Mouse (Mus musculus): ENCODE data around the gene Zfp992. TPM values are rescaled to one million over a fixed set of nuclear protein-coding genes. Genes with fewer than 3 reads are reported as not detected.
"Not testable (repeated sequence)": the region's sequence is repeated elsewhere in the genome, so short reads cannot be mapped to it uniquely, and the experiment has no call there.

Gene Zfp992
- polyA plus RNA-seq, 1 experiment from 2014 or later, result 3.3 TPM

- peaks cover 63% of the 10 kb centered on the region for H3K9me3 ChIP-seq
- not testable (repeated sequence) for H3K4me2 ChIP-seq (replicated peaks); H3K27me3 ChIP-seq (replicated peaks); H3K4me1 ChIP-seq; H3K27ac ChIP-seq; H3K9ac ChIP-seq; ATAC-seq (ENCODE audit: low FRiP score, low read depth); H3K4me3 ChIP-seq; H3K36me3 ChIP-seq
- WGBS, result 82% methylated on average over 9 of the region's 9 CpGs
Observed at GRCm38 (mm10) chr4:146497695-146498275, 49.0 kb downstream of the Zfp992 start.

GRCm38 (mm10) chr4:146501727-146502126 is 52.9 kb downstream of the Zfp992 start, which contains the start of gene Zfp981:
Gene Zfp981 (plus strand): TSS chr4:146502027.
- 87% methylated on average over 4 of the region's 4 CpGs for WGBS
- H3K4me2 ChIP-seq (replicated peaks); H3K36me3 ChIP-seq; H3K27ac ChIP-seq; H3K27me3 ChIP-seq (replicated peaks); H3K4me3 ChIP-seq; H3K9ac ChIP-seq; H3K4me1 ChIP-seq; ATAC-seq (ENCODE audit: low FRiP score, low read depth): not testable (repeated sequence)
- H3K9me3 ChIP-seq, result peaks cover 32% of the 10 kb centered on the region

- H3K4me1 ChIP-seq; H3K4me3 ChIP-seq; H3K36me3 ChIP-seq; H3K4me2 ChIP-seq (replicated peaks); H3K9ac ChIP-seq; H3K27ac ChIP-seq; H3K27me3 ChIP-seq (replicated peaks); ATAC-seq (ENCODE audit: low FRiP score, low read depth): not testable (repeated sequence)
- peaks cover 16% of the 10 kb centered on the region for H3K9me3 ChIP-seq
- 93% methylated on average over 23 of the region's 24 CpGs for WGBS
Observed at GRCm38 (mm10) chr4:146509029-146509428, 60.2 kb downstream of the Zfp992 start.

GRCm38 (mm10) chr4:146511871-146512270 is 63.0 kb downstream of the Zfp992 start:
- H3K9me3 ChIP-seq, result peaks cover 30% of the 10 kb centered on the region
- not testable (repeated sequence) for H3K36me3 ChIP-seq; H3K4me2 ChIP-seq (replicated peaks); H3K4me3 ChIP-seq; H3K9ac ChIP-seq; H3K4me1 ChIP-seq; H3K27me3 ChIP-seq (replicated peaks); ATAC-seq (ENCODE audit: low FRiP score, low read depth); H3K27ac ChIP-seq

- 71% methylated on average over 1 of the region's 1 CpGs for WGBS
- H3K9ac ChIP-seq, result no peak overlapping the region
- H3K27ac ChIP-seq, result no peak overlapping the region
- H3K4me2 ChIP-seq (replicated peaks), result no peak overlapping the region
- no peaks in the 10 kb centered on the region for H3K36me3 ChIP-seq
- ATAC-seq (ENCODE audit: low FRiP score, low read depth), result no peak
- no peak overlapping the region for H3K4me3 ChIP-seq
- H3K4me1 ChIP-seq, result no peaks in the 10 kb centered on the region
- peaks cover 62% of the 10 kb centered on the region for H3K9me3 ChIP-seq
- no peaks in the 10 kb centered on the region for H3K27me3 ChIP-seq (replicated peaks)
Observed at GRCm38 (mm10) chr4:146516474-146516873, 67.7 kb downstream of the Zfp992 start.

- peaks cover 64% of the 10 kb centered on the region for H3K9me3 ChIP-seq
- WGBS, result 60% methylated on average over 2 of the region's 2 CpGs
Observed at GRCm38 (mm10) chr4:146517150-146517549, 68.3 kb downstream of the Zfp992 start.

More at GRCm38 (mm10) chr4:146517150-146517549, 68.3 kb downstream of the Zfp992 start:
- not testable (repeated sequence) for H3K27me3 ChIP-seq (replicated peaks); H3K9ac ChIP-seq; H3K4me1 ChIP-seq; H3K4me3 ChIP-seq; ATAC-seq (ENCODE audit: low FRiP score, low read depth); H3K36me3 ChIP-seq; H3K4me2 ChIP-seq (replicated peaks); H3K27ac ChIP-seq

Other genes starting within 250 kb of the Zfp992 start
- 0.11 and 0.19 TPM in 2 replicates for gene Zfp981, start 53.0 kb downstream of the Zfp992 start, polyA plus RNA-seq (2016; fragmentation: Nextera tagmentation; extraction: Ambion mirVana)
- gene Zfp993, start 161.9 kb downstream of the Zfp992 start, polyA plus RNA-seq (2016; fragmentation: Nextera tagmentation; extraction: Ambion mirVana), result 1.8 and 2.1 TPM in 2 replicates

All from neural tube, embryonic 12.5 days (tissue).